Mouse (Mus musculus) embryo, embryonic 10 days (tissue): Measurements from ENCODE around the gene Slc24a3.
A peak's percentile ranks its signal among the peaks of the same experiment; 100 is the strongest.

Experiments
- DNase-seq: peaks from one replicate; pipeline ENCODE4 v3.0.0-alpha.2; 2015; ENCODE audit warnings: low spot score

Gene Slc24a3

GRCm38 (mm10) chr2:145363604-145364003 is 196.1 kb downstream of the Slc24a3 start:
- no peak for DNase-seq

GRCm38 (mm10) chr2:145368701-145369100 is 201.1 kb downstream of the Slc24a3 start:
- no peak for DNase-seq

DNA sequence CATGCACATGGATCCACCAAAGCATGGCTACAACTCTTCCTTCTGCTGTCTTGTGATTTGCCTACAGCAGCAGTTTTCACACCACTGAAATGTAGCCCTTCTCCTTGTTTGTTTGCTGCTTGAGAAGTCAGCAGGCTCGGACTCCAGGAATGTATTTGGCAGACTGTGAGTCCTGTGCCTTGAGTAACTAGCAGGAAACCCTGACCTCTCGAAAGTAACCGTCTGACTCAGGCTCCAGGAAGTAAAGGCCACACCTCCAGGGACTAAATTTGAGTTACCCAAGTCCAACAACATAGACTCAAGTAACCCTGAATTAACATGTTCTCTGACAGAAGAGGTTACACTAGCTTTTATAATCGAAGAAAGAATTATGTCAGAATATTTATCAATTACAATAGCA is 203.2 kb downstream of the Slc24a3 start:
- DNase-seq: no peak

DNA sequence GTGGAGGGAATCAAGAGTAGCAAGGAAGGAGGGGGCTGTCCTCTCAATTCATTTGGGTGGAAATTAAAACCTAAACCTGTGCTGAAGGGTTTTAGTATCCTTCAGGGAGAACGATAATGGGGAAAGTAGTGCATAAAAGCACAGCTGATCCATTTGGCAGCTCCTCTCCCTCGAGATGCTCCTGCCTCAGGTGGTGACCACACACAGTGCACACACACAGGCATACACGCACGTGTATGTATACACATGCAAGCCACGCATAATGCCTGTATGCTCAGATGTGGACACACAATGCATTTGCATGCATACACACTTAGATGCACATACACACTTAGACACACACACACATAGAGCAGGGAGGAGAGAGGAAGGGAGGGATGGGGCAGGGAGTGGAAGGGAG is 206.2 kb downstream of the Slc24a3 start:
- DNase-seq: no peak

GRCm38 (mm10) chr2:145382908-145383770 is 215.6 kb downstream of the Slc24a3 start:
- no peak for DNase-seq

DNA sequence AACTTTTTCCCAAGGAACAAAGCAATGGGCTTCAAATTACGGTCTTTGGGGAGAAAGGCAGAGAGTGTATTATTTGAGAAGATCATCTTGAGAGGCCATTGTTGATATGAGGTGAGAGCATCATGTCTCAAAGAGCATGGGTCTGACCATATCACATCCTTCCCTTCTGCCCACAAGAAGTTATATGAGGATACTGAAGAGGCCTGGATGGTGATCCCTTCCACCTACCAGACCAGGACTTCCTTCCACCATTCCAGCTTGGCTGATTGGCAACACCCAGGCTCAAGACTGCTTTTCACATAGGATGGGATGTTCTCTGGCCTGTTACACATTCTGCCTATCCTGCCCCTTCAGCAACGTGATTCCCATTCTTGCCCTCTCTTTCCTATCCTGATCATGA is 216.7 kb downstream of the Slc24a3 start:
- no peak for DNase-seq

DNA sequence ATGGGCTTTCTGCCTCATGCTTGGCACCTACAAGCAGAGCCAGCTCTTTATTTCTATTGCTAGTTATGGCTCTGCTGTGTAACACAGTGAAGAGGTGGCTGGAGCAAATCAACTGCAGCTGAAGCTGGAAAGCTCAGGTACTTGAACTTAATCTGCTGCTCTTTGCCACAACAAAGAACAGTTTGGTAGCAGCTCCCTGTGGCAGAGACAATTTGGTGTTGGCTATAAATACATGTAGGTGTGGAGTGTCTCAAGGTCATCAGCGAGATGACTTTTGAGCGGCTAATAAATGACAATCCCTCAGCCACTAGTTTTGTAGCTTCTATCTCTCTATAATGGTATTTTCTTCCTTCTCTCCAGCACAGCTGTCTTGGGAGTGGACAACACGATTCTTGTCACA is 217.7 kb downstream of the Slc24a3 start:
- DNase-seq: no peak

GRCm38 (mm10) chr2:145385773-145386172 is 218.2 kb downstream of the Slc24a3 start:
- no peak for DNase-seq

DNA sequence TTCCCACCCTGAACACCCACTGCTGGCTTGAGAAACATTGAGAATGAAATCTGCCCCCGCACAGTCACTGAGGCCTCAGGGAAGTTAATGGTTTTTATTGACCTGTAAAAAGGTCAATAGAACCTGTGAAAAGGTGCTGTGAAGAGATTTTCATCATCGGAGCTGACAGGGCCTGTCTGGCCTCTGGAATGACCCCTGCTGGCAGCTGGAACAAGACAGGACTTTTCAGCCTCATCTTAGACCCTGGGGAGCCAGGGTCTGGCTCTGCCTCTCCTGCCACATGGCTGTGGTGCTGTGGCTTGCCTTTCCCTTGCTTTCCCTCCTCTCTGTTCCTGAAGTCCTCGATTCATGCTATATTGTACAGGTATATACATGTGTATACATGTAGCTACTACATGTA is 228.2 kb downstream of the Slc24a3 start:
- DNase-seq: peak; percentile 38

DNA sequence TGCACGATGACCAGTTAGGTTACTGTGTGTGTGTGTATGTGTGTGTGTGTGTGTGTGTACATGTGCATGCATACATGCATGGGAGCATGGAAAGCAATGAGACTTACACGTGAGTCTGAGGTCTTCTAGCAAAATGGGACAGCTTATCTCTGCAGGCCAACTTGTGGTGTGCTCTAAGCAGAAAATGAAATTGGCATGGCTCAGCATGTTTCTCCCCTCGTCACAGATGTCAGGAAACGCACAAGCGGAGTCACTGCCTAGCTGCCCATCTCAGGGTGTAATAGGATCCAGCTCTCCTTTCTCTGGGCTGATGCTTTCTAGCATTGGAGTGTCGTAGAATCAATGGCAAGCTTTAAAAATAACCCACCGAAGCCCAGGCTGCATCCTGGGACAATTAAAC is 229.0 kb downstream of the Slc24a3 start:
- peak; percentile 54 for DNase-seq

DNA sequence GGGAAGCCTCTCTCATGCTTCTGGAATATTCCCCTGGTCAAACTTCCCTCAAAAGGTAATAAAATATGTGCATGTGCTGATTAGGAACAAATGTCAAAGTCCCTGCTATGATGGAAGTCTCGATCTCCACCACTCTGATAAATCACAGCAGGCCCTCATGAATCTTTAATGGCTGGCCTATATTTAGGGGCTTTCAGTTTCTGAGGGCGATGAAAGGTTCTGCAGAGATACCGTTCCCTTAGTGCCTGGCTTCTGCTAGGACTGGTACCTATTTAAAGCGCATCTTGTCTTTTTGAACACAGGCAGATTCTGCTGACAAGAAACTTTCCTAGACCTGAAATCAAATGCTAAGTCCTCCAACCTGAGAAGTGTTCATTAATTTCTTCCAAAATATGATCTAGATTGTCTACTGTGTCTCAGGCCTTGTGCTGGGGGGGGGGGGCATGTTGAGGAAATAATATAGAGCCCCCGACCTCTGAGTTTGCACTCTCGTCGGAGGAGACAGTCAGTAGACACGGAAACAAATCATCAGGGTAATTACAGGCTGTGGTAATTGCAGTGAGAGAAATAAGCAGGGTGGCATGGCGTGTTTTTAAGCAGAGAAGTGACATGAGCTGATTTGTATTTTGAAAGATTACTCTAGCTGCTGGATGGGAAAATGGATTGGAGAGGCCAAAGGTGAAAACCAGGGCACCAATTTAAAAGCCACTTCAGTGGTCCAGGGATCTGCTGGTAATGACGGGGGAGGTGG is 230.1 kb downstream of the Slc24a3 start:
- no peak for DNase-seq

- no peak for DNase-seq
Measured at GRCm38 (mm10) chr2:145401240-145401805, 233.8 kb downstream of the Slc24a3 start.

GRCm38 (mm10) chr2:145401996-145402395 is 234.4 kb downstream of the Slc24a3 start:
- DNase-seq: no peak

DNA sequence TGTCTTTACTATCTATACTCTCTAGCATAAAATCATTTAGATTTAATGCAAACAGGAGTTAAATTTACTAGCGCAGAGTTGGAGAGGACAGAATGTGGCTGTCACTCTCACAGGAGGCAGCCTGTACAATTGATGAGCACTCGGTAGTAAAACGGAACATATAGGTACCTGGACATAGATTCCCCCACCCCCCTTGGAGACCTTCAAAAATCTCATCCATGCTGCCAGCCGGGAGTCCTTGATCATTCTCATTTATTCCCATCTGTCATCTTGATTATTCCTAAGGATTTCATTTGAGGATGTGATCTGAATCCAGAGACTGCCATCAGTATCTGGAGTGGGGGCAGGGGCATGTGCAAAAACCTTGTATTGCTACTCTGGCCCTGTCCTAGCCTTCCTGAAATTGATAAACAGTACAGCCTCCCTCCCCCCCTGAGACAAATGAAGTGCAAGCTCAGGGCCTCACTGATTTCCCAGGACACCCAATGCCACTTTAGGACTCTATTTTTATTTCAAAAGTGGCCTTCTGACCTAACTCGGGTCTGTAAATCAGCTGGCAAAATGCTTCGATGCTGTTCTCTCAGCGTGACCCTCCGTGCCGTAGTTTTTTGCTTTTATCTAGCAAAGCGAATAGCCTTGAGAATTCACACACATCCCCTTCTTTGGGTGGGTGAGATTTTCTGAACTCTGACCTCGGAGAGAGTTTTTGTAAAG is 237.4 kb downstream of the Slc24a3 start:
- DNase-seq: peak; percentile 63

- DNase-seq: peak; percentile 57
Measured at GRCm38 (mm10) chr2:145405746-145406145, 238.2 kb downstream of the Slc24a3 start.

GRCm38 (mm10) chr2:145417738-145418137 is 250.2 kb downstream of the Slc24a3 start:
- no peak for DNase-seq

- DNase-seq: no peak
Measured at GRCm38 (mm10) chr2:145419078-145419477, 251.5 kb downstream of the Slc24a3 start.

GRCm38 (mm10) chr2:145420967-145421888 is 253.7 kb downstream of the Slc24a3 start:
- DNase-seq: no peak

- no peak for DNase-seq
Measured at GRCm38 (mm10) chr2:145421889-145422212, 254.3 kb downstream of the Slc24a3 start.

- no peak for DNase-seq
Measured at GRCm38 (mm10) chr2:145429982-145430381, 262.4 kb downstream of the Slc24a3 start.

DNA sequence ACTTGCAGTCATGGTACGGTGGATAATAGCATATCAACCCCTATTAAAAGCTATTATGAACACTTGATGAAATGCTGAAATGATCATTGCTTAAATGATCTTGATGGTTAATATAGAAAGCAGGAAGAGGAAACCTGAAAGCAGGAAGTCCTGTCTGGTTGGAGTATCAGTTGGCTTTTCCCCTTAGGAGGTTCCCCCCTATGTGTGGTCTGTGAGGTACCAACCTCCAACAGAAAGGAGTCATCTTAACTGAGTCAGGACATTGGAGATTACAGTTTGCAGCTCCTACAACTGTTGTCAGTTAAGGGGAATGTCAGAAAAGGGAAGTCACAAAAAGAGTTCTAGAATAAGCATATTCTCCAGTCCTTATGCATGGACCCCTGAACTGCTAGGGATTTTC is 266.5 kb downstream of the Slc24a3 start:
- no peak for DNase-seq
